Mouse (Mus musculus) ES-E14 (cell line): Measurements from ENCODE around the gene Galnt3.

Source experiments
- HCFC1 ChIP-seq: IDR thresholded peaks from 2 replicates; pipeline ENCODE4 v1.6.1; 2012; ENCODE audit warnings: low read length, inconsistent platforms, borderline replicate concordance; ENCODE audit not compliant: insufficient read depth
- MAFK ChIP-seq: IDR thresholded peaks from 2 replicates; pipeline ENCODE4 v1.6.1; 2014; ENCODE audit warnings: mild to moderate bottlenecking, low read depth, low read length, inconsistent platforms; ENCODE audit not compliant: insufficient read depth
- ZC3H11A ChIP-seq: IDR thresholded peaks from 2 replicates; pipeline ENCODE4 v1.6.1; 2012; ENCODE audit warnings: low read depth, mild to moderate bottlenecking, inconsistent platforms, low read length, borderline replicate concordance

DNA sequence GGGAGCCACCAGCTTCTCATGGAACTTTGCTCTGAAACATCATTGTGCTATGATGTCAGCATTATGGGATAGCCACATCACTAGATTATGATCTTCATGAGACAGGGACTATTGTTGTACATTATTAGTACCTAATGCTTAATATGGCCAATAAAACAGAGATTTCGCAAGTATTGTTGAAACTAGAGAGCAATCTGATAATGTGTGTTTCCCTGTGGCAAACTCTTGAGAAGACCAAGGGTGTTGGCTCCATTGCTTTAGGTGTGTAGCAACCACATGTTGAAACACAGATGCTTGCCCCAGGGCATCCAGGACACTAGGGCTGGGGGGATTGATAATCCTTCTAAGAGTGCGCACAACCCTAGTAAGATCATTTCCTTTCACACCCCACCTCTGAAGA is 44.1 kb downstream of the Galnt3 start:
- no peak for TF ChIP-seq HCFC1
- no peak for TF ChIP-seq MAFK
- no peak for TF ChIP-seq ZC3H11A
